Mouse (Mus musculus) liver, embryonic 14.5 days (tissue): ENCODE results near the gene Lipc.

Experiments
- CTCF ChIP-seq: IDR thresholded peaks from 2 replicates; pipeline ENCODE4 v1.5.1; 2016; ENCODE audit warnings: antibody characterized with exemption, low read depth, control low read depth
- EP300 ChIP-seq: IDR thresholded peaks from 2 replicates; pipeline ENCODE4 v1.6.1; 2016; ENCODE audit warnings: antibody characterized with exemption, low read depth

GRCm38 (mm10) chr9:70830844-70831529 lies 121.0 kb downstream of the Lipc start:
- TF ChIP-seq CTCF (no peak), EP300 (no peak)
